Mouse (Mus musculus) adrenal gland, adult (tissue): ENCODE data around the gene Zfp934.
A peak's percentile ranks its signal among the peaks of the same experiment; 100 is the strongest.
"Not testable (repeated sequence)": the region's sequence is repeated elsewhere in the genome, so short reads cannot be mapped to it uniquely, and the experiment has no call there.

Source experiments
- DNase-seq, 2 experiments: peaks; one replicate each; pipeline ENCODE4 v3.0.0; 2022 to 2023; ENCODE audit warnings: low spot score in 1 of 2; ENCODE audit not compliant: inconsistent age in 2 of 2

Gene Zfp934

DNA sequence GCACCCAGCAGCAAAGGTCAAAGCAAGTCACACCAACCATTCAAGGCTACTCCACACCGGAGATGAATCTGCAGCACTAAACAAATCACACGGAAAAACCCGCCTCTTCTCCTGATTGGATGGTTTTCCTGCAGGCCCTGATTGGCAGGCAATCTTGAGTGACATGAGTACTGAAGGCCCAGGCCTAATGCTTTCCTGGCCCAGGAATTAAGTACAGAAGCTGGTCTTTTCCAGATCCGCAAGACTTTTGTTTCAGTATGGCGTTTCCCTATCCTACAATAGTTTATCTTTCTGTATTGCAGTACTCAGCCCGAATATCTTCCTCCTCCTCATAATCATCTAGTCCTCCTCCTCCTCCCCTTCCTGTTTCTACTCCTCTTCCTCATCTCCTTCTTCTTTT is at the start of gene Zfp934:
Gene Zfp934 (minus strand): TSS at position 101 of the 400 bp plus-strand sequence.
- DNase-seq = not testable (repeated sequence)

DNA sequence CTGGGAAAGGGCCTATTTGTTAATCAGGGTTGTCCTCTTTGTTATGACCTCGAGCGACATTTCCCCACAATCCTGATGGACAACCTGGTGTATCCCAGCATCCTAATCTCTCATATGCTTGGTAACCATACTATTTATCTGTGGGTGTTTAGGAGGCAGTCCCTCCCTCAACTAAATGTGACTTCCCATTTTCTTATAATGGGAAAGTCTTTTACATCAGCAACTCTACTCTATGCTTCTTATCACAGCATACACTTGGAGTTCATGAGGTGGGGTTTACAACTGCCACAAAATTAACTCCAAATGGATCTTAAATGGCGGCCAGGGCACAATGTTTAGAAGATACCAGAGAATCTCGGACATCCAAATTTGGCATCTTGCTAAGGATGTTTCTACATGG is 46.5 kb upstream of the Zfp934 start:
- not testable (repeated sequence) for DNase-seq

DNA sequence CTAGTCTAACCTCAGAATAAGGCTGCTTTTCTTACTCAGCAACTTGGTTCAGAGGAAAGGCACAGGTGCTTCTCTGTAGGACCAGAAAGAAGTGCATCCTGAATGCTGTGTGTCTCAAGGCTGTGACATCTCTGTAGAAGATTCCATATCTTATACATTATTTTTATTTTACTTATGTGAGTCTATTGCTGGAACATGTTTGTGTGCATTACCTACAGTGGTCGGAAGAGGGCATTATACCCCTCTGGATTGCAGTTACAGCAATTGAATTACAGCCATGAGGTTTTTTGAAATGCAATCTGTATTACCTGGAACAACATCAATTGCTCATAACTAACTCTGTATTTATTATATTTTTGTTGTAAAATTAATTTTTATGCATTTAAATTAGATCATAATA is 9.3 kb downstream of the Zfp934 start:
- DNase-seq = peak in 1 of 2 experiments; percentile 68

DNA sequence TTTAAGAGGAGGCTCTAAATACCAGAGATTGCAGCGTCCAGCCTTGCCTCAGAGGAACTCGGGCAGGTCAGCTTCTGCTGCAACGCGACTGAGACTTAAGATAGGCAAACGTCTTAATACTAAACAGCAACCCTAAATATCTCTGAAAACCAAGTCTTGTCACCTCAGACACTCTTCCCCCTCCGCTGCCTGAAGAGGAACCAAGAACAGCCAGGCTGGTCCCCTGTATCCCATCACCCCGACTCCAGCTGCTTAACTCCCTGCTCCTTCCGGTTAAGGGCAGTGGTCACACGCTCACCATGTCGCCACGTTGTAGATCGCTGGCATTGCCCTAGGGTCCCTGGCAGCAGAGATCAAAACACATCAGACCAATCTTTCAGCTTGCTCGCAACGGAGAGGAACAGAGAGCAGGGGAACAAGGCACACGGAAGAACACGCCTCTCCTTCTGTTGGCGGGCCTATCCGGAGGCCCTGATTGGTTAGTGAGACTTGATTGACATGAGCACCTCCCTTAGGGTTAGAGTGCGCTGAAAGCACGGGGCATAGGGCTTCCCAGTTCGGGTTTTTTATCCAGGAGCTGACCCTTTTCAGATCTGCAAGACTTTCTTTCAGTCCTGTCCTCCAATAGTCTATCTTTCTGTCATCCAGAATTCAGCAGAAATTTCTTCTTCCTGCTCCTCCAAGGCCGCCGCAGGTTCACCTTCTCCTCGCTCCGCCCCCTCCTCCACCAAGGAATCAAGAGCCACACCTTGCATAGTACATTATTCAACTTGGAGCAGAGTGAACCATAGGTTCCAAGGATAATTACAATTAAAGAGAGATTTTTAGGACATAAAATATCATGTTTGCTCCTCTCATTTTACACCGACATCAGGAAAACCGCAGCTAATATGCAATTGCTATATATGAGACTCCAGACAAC is 12.5 kb downstream of the Zfp934 start, which contains the start of gene Zfp935:
Gene Zfp935 (minus strand): TSS at position 323 of the 922 bp plus-strand sequence.
- peak; percentile 82 to 94 for DNase-seq

DNA sequence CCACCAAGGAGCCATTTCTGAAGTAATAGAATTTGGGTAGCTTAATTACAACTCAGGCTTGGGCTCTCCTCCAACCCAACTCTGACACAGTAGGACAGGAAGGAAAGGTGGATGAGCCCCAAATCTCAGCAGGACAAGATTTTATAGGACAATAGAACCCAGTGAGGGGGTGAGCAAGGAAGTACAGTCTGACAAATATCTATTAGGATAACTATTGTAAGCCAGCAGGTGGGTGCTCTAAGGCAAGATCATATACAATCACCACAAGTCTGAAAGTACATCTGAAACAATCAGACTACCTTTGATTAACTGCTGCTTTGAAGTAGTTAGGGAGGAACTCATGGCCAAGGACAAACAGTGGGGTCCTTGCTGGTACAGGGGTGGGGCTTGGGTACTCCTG is 40.9 kb downstream of the Zfp934 start:
- not testable (repeated sequence) for DNase-seq

DNA sequence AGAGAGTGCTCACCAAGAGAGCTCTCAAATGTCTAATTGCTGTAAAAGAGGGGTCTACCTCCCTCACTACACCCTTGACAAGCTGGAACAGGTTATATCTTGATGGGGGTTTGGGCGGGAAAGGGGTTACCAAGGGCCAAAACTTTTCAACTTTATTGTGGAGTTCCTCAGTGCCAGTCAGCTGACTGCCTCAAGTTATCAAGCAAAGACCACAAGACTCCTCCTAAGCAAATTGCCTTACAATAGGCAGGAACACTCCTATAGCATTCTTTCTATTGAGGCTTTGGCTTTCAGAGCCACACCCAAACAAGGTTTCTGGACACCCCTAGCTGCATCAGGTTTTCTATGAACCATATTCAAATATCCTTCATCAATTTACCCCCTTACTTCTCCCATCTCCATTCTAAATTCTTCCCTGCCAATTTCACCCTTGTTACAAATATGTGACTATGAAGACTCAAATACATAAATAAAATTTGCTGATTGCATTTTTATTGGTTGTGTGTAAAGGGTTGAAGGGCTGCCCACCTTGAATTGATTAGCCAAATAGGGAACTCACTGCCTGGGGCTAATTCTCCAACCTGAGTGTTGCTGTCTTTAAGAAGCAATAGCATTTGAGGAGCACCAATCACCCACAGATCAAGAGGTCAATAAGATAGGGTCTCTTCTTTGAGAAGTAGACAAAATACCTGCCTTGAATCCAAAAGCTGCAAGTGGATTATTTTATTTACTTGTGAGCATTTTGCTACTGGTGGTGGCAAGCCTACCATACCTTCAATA is 60.2 kb downstream of the Zfp934 start:
- DNase-seq = not testable (repeated sequence)

DNA sequence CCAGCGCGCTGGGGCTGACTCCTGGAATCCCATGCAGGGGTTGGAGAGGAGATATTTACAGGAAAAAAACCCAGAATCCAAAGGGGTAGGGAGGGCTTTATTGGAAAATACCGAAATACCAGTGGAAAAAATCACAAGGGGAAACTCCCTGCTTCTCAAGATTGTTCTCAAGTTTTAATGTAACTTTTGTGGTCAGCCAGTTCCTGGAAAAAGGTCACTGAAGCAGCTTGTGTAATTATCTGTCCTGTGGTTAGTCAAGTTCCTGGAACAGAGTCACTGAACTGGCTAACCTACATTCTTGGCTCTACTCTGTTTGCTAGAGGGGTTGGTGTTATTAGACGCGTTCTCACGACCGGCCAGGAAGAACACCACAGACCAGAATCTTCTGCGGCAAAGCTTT is 98.3 kb downstream of the Zfp934 start:
- DNase-seq = not testable (repeated sequence)

DNA sequence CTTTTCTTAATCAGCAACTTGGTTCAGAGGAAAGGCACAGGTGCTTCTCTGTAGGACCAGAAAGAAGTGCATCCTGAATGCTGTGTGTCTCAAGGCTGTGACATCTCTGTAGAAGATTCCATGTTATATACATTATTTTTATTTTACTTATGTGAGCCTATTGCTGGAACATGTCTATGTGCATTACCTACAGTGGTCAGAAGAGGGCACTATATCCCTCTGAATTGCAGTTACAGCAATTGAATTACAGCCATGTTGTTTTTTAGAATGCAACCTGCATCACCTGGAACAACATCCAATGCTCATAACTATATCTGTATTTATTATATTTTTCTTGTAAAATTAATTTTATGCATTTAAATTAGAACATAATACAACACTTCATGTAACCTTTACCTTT is 101.1 kb downstream of the Zfp934 start:
- peak in 1 of 2 experiments; percentile 58 for DNase-seq

DNA sequence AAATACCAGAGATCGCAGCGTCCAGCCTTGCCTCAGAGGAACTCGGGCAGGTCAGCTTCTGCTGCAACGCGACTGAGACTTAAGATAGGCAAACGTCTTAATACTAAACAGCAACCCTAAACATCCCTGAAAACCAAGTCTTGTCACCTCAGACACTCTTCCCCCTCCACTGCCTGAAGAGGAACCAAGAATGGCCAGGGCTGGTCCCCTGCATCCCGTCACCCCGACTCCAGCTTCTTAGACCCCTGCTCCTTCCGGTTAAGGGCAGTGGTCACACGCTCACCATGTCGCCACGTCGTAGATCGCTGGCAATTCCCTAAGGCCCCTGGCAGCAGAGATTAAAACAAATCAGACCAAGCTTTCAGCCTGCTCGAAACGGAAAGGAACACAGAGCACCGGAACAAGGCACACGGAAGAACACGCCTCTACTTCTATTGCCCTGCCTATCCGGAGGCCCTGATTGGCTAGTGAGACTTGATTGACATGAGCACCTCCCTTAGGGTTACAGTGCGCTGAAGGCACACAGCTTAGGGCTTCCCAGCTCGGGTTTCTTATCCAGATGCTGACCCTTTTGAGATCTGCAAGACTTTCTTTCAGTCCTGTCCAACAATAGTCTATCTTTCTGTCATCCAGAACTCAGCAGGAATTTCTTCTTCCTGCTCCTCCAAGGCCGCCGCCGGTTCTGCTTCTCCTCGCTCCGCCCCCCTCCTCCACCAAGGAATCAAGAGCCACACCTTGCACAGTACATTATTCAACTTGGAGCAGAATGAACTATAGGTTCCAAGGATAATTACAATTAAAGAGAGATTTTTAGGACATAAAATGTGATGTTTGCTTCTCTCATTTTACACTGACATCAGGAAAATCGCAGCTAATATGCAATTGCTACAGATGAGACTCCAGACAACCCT is 104.3 kb downstream of the Zfp934 start, which contains the start of gene Gm49359:
Gene Gm49359 (minus strand): TSS at position 409 of the 911 bp plus-strand sequence.
- DNase-seq = peak; percentile 90 to 96
